Comparison of ENCODE assay signal across 8 mouse cellular contexts in the genomic region with DNA sequence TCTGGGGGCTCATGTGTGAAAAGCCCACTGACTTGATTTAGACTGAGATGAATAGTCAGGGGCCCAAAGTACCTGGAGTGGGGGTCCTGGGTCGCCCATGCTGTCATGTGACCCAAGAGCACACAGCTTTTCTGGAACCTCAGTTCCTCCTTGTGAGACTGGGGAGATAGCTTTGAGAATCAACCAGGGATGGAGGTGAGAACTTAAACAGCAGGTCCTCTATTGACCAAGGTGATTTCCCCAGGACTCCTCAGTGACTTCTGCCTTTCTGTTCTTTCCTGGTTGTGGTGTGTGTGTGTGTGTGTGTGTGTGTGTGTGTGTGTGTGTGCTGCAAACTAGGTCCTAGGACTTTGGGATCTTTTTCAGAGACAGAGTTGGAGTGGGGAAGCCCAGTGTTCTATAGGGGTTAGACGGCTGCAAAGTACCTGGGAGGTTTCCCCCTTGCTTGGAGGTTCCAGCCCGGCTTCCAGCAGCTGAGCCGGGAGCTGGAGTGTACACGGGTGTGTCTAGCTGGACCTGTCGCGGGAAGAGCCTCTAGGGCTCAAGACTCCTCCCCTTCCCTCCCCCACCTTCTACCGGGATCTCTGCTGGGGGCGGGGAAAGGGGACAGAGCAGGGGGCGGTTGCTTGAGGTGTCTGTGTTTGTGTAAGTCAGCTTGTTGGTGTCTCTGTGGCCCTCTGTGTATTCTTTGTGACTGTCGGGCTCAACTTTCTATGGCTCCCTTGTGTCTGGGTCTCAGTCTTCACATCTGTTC. TPM values are rescaled to one million over a fixed set of nuclear protein-coding genes. Genes with fewer than 3 reads are reported as not detected.
DNase-seq lines count a peak whose midpoint lies in the region; ATAC-seq lines count a peak whose summit lies in the region.

No protein-coding gene starts in this region.

- no peaks in the 10 kb centered on the region for H3K9me3 ChIP-seq in forebrain, embryonic 14.5 days (replicated peaks; ENCODE audit: control insufficient read depth, low read length)
- no peaks in the 10 kb centered on the region for H3K9me3 ChIP-seq in intestine, embryonic 16.5 days (ENCODE audit: control insufficient read depth, low read length)
- no peaks in the 10 kb centered on the region for H3K9me3 ChIP-seq in lung, embryonic 15.5 days

- intact Hi-C loops in left cerebral cortex, postnatal 14 days (cut with DNase I): loop anchor here (2.0 kb wide), 1 partner anchor 15 kb away; the partner anchor contains the start of gene Bcl9l

- H3K27me3 ChIP-seq in forebrain, embryonic 14.5 days (replicated peaks; ENCODE audit: control insufficient read depth, insufficient read depth, low read length): no peaks in the 10 kb centered on the region
- H3K27me3 ChIP-seq in intestine, embryonic 16.5 days (replicated peaks; ENCODE audit: control insufficient read depth, insufficient read depth, low read length): no peaks in the 10 kb centered on the region
- H3K27me3 ChIP-seq in lung, embryonic 15.5 days: no peaks in the 10 kb centered on the region

- no peak; the same call in 1 of the 2 replicates for ATAC-seq in forebrain, embryonic 14.5 days
- peak; percentile 62 for ATAC-seq in intestine, embryonic 16.5 days
- ATAC-seq in lung, embryonic 15.5 days (ENCODE audit: borderline replicate concordance, extremely low read depth, low FRiP score, low TSS enrichment): peak; percentile 32

- peak; percentile 96 for DNase-seq in heart, adult 11 months
- no peak for DNase-seq in heart, adult 8-10 months (ENCODE audit: low spot score)
- DNase-seq in Muller cell, postnatal 12 days (ENCODE audit: inconsistent ontology term): peak; percentile 70
- DNase-seq in forebrain, embryonic 14.5 days (ENCODE audit: low spot score): no peak
- DNase-seq in thymus, postnatal 14 days: peak; percentile 66
- DNase-seq in left cerebral cortex, postnatal 14 days (ENCODE audit: low spot score in 2 of 2): no peak

- peak overlapping the region; percentile 81 for H3K4me2 ChIP-seq in forebrain, embryonic 14.5 days (ENCODE audit: low read length)
- peak overlapping the region; percentile 65 for H3K4me2 ChIP-seq in intestine, embryonic 16.5 days (ENCODE audit: low read depth, low read length)
- H3K4me2 ChIP-seq in lung, embryonic 15.5 days: peak overlapping the region; percentile 81

- H3K4me3 ChIP-seq in forebrain, embryonic 14.5 days (ENCODE audit: low read depth, low read length): peak overlapping the region; percentile 35
- peak overlapping the region; percentile 44 for H3K4me3 ChIP-seq in intestine, embryonic 16.5 days (ENCODE audit: low read length)
- peak overlapping the region; percentile 46 for H3K4me3 ChIP-seq in lung, embryonic 15.5 days

- peak overlapping the region; percentile 88 for H3K27ac ChIP-seq in forebrain, embryonic 14.5 days (ENCODE audit: low read depth, low read length)
- peak overlapping the region; percentile 78 for H3K27ac ChIP-seq in intestine, embryonic 16.5 days (ENCODE audit: low read length)
- peak overlapping the region; percentile 98 for H3K27ac ChIP-seq in lung, embryonic 15.5 days

- peaks cover 73% of the 10 kb centered on the region for H3K4me1 ChIP-seq in forebrain, embryonic 14.5 days (ENCODE audit: control insufficient read depth, insufficient read depth, low read length)
- H3K4me1 ChIP-seq in intestine, embryonic 16.5 days (ENCODE audit: control insufficient read depth, insufficient read depth, low read length): peaks cover 86% of the 10 kb centered on the region
- H3K4me1 ChIP-seq in lung, embryonic 15.5 days: peaks cover 89% of the 10 kb centered on the region

- peaks cover 20% of the 10 kb centered on the region for H3K36me3 ChIP-seq in forebrain, embryonic 14.5 days (ENCODE audit: control insufficient read depth, insufficient read depth, low read length)
- H3K36me3 ChIP-seq in intestine, embryonic 16.5 days (ENCODE audit: control insufficient read depth, insufficient read depth, low read length): no peaks in the 10 kb centered on the region
- H3K36me3 ChIP-seq in lung, embryonic 15.5 days: peaks cover 12% of the 10 kb centered on the region; the same call in 1 of the 2 replicates

- peak overlapping the region; percentile 66 for H3K9ac ChIP-seq in forebrain, embryonic 14.5 days (ENCODE audit: low read length)
- peak overlapping the region; percentile 59 for H3K9ac ChIP-seq in intestine, embryonic 16.5 days (ENCODE audit: low read depth, low read length)
- H3K9ac ChIP-seq in lung, embryonic 15.5 days: peak overlapping the region; percentile 49

- WGBS in forebrain, embryonic 14.5 days: 4% methylated on average over 8 of the region's 11 CpGs
- 2% methylated on average over 11 of the region's 11 CpGs for WGBS in intestine, embryonic 16.5 days
- 2% methylated on average over 10 of the region's 11 CpGs for WGBS in lung, embryonic 15.5 days

RNA-seq across cellular contexts. Expression of gene Bcl9l, which starts 15.2 kb away (rescaled TPM):
- 10 to 100 TPM; 51.6 to 56.9 (median 53.9) TPM for total RNA-seq in heart, adult 8-10 months (2022)
- polyA plus RNA-seq in forebrain, embryonic 14.5 days (2014; fragmentation: Nextera tagmentation; extraction: Ambion mirVana): 9.9 and 13.4 TPM in 2 replicates
- 5.1 and 5.9 TPM in 2 replicates for polyA plus RNA-seq in intestine, embryonic 16.5 days (2015; fragmentation: Nextera tagmentation; extraction: Ambion mirVana)
- polyA plus RNA-seq in lung, embryonic 15.5 days (2015; fragmentation: Nextera tagmentation; extraction: Ambion mirVana): 17.1 and 17.3 TPM in 2 replicates
- 10 to 100 TPM; 76.2 to 84.8 TPM for total RNA-seq in left cerebral cortex, postnatal 14 days (2021)

RNA-seq across cellular contexts. Expression of gene Upk2, which starts 43.0 kb away (rescaled TPM):
- total RNA-seq in heart, adult 8-10 months (2022): under 1 TPM in 2 of 4 experiments, not detected in 2; 0.26 to 0.28 TPM
- polyA plus RNA-seq in forebrain, embryonic 14.5 days (2014; fragmentation: Nextera tagmentation; extraction: Ambion mirVana): not detected in 2 replicates
- 0.61 and 0.80 TPM in 2 replicates for polyA plus RNA-seq in intestine, embryonic 16.5 days (2015; fragmentation: Nextera tagmentation; extraction: Ambion mirVana)
- polyA plus RNA-seq in lung, embryonic 15.5 days (2015; fragmentation: Nextera tagmentation; extraction: Ambion mirVana): 1.3 and 1.5 TPM in 2 replicates
- total RNA-seq in left cerebral cortex, postnatal 14 days (2021): not detected

RNA-seq across cellular contexts. Expression of gene Foxr1, which starts 56.9 kb away (rescaled TPM):
- total RNA-seq in heart, adult 8-10 months (2022): not detected
- not detected in 2 replicates for polyA plus RNA-seq in forebrain, embryonic 14.5 days (2014; fragmentation: Nextera tagmentation; extraction: Ambion mirVana)
- not detected in 2 replicates for polyA plus RNA-seq in intestine, embryonic 16.5 days (2015; fragmentation: Nextera tagmentation; extraction: Ambion mirVana)
- not detected in 2 replicates for polyA plus RNA-seq in lung, embryonic 15.5 days (2015; fragmentation: Nextera tagmentation; extraction: Ambion mirVana)
- total RNA-seq in left cerebral cortex, postnatal 14 days (2021): not detected

Comparison
In these comparisons a context has a peak if more than half of its experiments do, and no peak if none do; other contexts are left out.
1. DNase-seq: peak in heart, adult 11 months (single experiment), Muller cell, postnatal 12 days (single experiment) and thymus, postnatal 14 days (single experiment); none in heart, adult 8-10 months (single experiment), forebrain, embryonic 14.5 days (single experiment) and left cerebral cortex, postnatal 14 days (0 of 2).
2. Peak in every context shown above with its lines, with median percentiles within 50 percentile points of each other: H3K27ac ChIP-seq, H3K4me2 ChIP-seq, H3K4me3 ChIP-seq and H3K9ac ChIP-seq.